Mouse (Mus musculus) hindbrain, embryonic 11.5 days (tissue): ENCODE results near the gene Zpbp. TPM values are rescaled to one million over a fixed set of nuclear protein-coding genes. Genes with fewer than 3 reads are reported as not detected.

ENCODE experiments used
- ATAC-seq: fragments of 200-750 bp; cut with Nextera tagmentation; 2 replicates; pipeline ENCODE4 v1.8.0; 2017; ENCODE audit warnings: mild to moderate bottlenecking, moderate TSS enrichment, moderate library complexity; ENCODE audit not compliant: low FRiP score
- DNase-seq: peaks from one replicate; pipeline ENCODE4 v3.0.0-alpha.2; 2015; ENCODE audit warnings: low spot score
- H3K27ac ChIP-seq: fragments of 300-500 bp; sonication (generic); 2 replicates; pipeline ENCODE4 v1.5.1; 2014; ENCODE audit warnings: mild to moderate bottlenecking, low read depth, low read length
- H3K27me3 ChIP-seq: fragments of 300-500 bp; sonication (generic); 2 replicates; pipeline ENCODE4 v1.6.1; 2014; ENCODE audit warnings: mild to moderate bottlenecking, low read length, moderate library complexity, mixed read lengths; ENCODE audit not compliant: control insufficient read depth, insufficient read depth
- H3K36me3 ChIP-seq: fragments of 300-500 bp; sonication (generic); 2 replicates; pipeline ENCODE4 v1.6.1; 2014; ENCODE audit warnings: mild to moderate bottlenecking, low read length, moderate library complexity, mixed read lengths; ENCODE audit not compliant: control insufficient read depth, insufficient read depth
- H3K4me1 ChIP-seq: fragments of 300-500 bp; sonication (generic); replicated peaks from 2 replicates; pipeline ENCODE4 v1.6.1; 2014; ENCODE audit warnings: low read length, mixed read lengths; ENCODE audit not compliant: control insufficient read depth, insufficient read depth
- H3K4me2 ChIP-seq: fragments of 300-500 bp; sonication (generic); replicated peaks from 2 replicates; pipeline ENCODE4 v1.6.1; 2014; ENCODE audit warnings: mild to moderate bottlenecking, low read depth, low read length
- H3K4me3 ChIP-seq: fragments of 300-500 bp; sonication (generic); 2 replicates; pipeline ENCODE4 v1.5.1; 2014; ENCODE audit warnings: low read depth, low read length
- H3K9ac ChIP-seq: fragments of 300-500 bp; sonication (generic); 2 replicates; pipeline ENCODE4 v1.6.1; 2014; ENCODE audit warnings: low read depth, low read length
- H3K9me3 ChIP-seq: fragments of 300-500 bp; sonication (generic); 2 replicates; pipeline ENCODE4 v1.6.1; 2016; ENCODE audit warnings: low read length; ENCODE audit not compliant: control insufficient read depth
- WGBS: fragments of 180-500 bp; shearing (Covaris S2); extraction: QIAGEN DNeasy Blood & Tissue Kit; methylation state at CpG from one replicate; pipeline ENCODE4 v1.1.7; 2014; 5-methylcytosine and 5-hydroxymethylcytosine counted together
- polyA plus RNA-seq: library from polyadenylated mRNA; unstranded; fragments of >200 nt; fragmentation: Nextera tagmentation; extraction: Ambion mirVana; gene quantifications from 2 replicates; pipeline ENCODE4 v1.2.1, GENCODE M21; 2014

Zpbp gene
- polyA plus RNA-seq, result 0.47 and 0.73 TPM in 2 replicates

GRCm38 (mm10) chr11:11461635-11462560 lies at the start of gene Zpbp, which contains the start of gene Spata48:
Gene Zpbp (minus strand): TSS chr11:11462408.
Gene Spata48 (plus strand): TSS chr11:11462094.
- peak within 1 kb of the TSS; percentile 50 for H3K4me3 ChIP-seq
- no peaks in the 10 kb centered on the region for H3K36me3 ChIP-seq
- peak within 1 kb of the TSS; percentile 66 for H3K9ac ChIP-seq
- ATAC-seq (peak; percentile 98), DNase-seq (peak; percentile 94)
- peak within 1 kb of the TSS; percentile 68 for H3K4me2 ChIP-seq
- no peaks in the 10 kb centered on the region for H3K4me1 ChIP-seq
- 4% methylated on average over 65 of the region's 66 CpGs for WGBS
- H3K27me3 ChIP-seq, result no peaks in the 10 kb centered on the region
- peak within 1 kb of the TSS; percentile 31; the same call in 1 of the 2 replicates for H3K27ac ChIP-seq
- H3K9me3 ChIP-seq, result no peaks in the 10 kb centered on the region

DNA sequence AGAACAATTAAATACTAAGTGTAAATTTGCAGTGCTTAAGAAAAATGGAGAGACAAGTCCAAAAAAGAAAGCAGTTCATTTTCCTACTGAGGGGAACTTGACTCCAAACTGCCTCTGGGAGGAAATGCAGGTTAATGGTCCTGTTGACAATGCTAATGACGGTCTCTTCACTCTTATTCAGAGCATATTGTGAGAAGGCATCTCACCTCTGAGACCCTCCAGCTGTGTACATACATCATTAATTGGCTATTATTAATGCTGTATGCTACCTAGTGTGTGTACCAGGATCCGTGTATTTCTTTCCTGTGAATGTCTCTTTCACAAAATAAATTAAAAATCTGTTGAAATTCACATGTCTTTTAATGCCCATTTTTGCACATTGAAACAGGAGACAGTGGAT lies 47.2 kb upstream of the Zpbp start:
- Histone ChIP-seq H3K9me3 (no peaks in the 10 kb centered on the region), H3K4me2 (no peak overlapping the region), H3K9ac (no peak overlapping the region), H3K4me1 (no peaks in the 10 kb centered on the region), H3K27ac (no peak overlapping the region), H3K4me3 (no peak overlapping the region), H3K36me3 (no peaks in the 10 kb centered on the region), H3K27me3 (no peaks in the 10 kb centered on the region)
- 71% methylated on average over 2 of the region's 2 CpGs for WGBS
- ATAC-seq, result no peak
- DNase-seq, result no peak

DNA sequence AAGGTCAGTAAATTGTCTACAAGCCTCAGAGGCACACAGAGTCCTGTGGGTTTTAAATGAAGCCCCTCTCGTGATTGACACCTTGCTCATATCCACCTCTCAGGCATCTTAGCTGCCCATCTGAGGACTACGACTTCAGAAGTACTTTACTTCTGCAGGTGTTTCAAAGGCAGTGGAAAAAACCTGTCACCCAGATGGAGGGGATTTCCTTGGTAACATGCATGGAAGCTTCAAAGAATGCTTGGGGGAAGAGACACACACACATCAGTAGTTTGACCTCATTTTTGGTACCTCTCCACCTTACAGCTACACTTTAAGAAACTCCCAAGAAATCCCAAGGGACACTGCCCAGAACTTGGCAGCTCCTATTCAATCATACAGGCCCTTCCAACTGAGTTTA lies 44.0 kb upstream of the Zpbp start:
- Histone ChIP-seq H3K9me3 (no peaks in the 10 kb centered on the region), H3K27me3 (no peaks in the 10 kb centered on the region), H3K27ac (no peak overlapping the region), H3K4me1 (no peaks in the 10 kb centered on the region), H3K36me3 (no peaks in the 10 kb centered on the region), H3K9ac (no peak overlapping the region), H3K4me2 (no peak overlapping the region), H3K4me3 (no peak overlapping the region)
- ATAC-seq, result no peak
- no peak for DNase-seq
- 75% methylated on average over 2 of the region's 2 CpGs for WGBS

DNA sequence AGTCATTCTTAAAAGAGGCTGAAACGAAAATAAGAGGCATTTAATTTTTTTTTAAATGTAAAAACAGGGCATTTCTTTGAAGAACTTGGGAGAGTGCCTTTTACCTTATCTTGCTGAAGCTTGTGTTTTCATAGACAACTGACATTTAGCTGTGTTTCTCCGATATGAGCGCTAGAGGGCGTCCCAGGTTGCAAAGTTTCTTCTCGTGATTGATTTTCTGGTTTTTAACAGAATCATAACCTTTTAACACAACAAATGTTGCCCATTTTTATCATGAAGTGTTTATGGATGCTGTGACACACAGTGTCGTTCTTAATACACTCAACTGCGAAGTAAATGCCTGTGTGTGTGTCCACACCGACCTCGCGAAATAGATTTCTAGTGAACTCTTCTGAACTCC lies 37.7 kb upstream of the Zpbp start:
- Histone ChIP-seq H3K27me3 (no peaks in the 10 kb centered on the region), H3K9me3 (no peaks in the 10 kb centered on the region), H3K4me3 (no peak overlapping the region), H3K36me3 (no peaks in the 10 kb centered on the region), H3K27ac (no peak overlapping the region), H3K9ac (no peak overlapping the region), H3K4me2 (no peak overlapping the region), H3K4me1 (no peaks in the 10 kb centered on the region)
- WGBS, result 17% methylated on average over 10 of the region's 10 CpGs
- DNase-seq (peak; percentile 63), ATAC-seq (no peak)

DNA sequence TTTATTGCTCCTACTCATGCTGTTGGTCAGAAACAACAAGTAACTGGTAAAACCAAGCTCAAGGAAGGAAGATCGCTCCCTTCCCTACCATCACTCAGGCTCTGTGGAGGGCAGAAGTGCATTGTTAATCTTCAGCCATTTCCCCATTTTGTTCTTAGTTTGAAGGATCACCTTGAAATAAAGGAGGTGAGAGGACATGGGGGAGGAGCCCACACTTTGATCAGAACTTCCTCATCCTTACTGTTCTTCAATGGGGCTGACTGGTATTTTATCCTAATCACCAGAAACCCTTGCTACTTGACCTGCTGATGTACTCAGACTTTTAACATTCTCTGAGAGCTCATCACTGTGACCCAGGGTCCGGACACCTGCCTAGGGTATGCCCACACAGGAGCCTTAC lies 33.5 kb upstream of the Zpbp start:
- Histone ChIP-seq H3K4me1 (no peaks in the 10 kb centered on the region), H3K27me3 (no peaks in the 10 kb centered on the region), H3K9ac (no peak overlapping the region), H3K4me2 (no peak overlapping the region), H3K36me3 (no peaks in the 10 kb centered on the region), H3K4me3 (no peak overlapping the region), H3K27ac (no peak overlapping the region), H3K9me3 (no peaks in the 10 kb centered on the region)
- DNase-seq (no peak), ATAC-seq (no peak)
- 98% methylated on average over 2 of the region's 2 CpGs for WGBS

- no peak overlapping the region for H3K4me2 ChIP-seq
- DNase-seq (no peak), ATAC-seq (no peak)
- H3K9me3 ChIP-seq, result no peaks in the 10 kb centered on the region
- H3K4me1 ChIP-seq, result no peaks in the 10 kb centered on the region
- no peak overlapping the region for H3K27ac ChIP-seq
- H3K36me3 ChIP-seq, result no peaks in the 10 kb centered on the region
- no peak overlapping the region for H3K4me3 ChIP-seq
- 69% methylated on average over 5 of the region's 5 CpGs for WGBS
- H3K27me3 ChIP-seq, result no peaks in the 10 kb centered on the region
- H3K9ac ChIP-seq, result no peak overlapping the region
Observed at GRCm38 (mm10) chr11:11492044-11492443, 29.8 kb upstream of the Zpbp start.

- Histone ChIP-seq H3K4me1 (no peaks in the 10 kb centered on the region), H3K27ac (no peak overlapping the region), H3K9me3 (no peaks in the 10 kb centered on the region), H3K36me3 (no peaks in the 10 kb centered on the region), H3K9ac (no peak overlapping the region), H3K4me2 (no peak overlapping the region), H3K27me3 (no peaks in the 10 kb centered on the region), H3K4me3 (no peak overlapping the region)
- ATAC-seq (no peak), DNase-seq (no peak)
- WGBS, result 63% methylated on average over 8 of the region's 8 CpGs
Observed at GRCm38 (mm10) chr11:11484378-11484777, 22.2 kb upstream of the Zpbp start.

DNA sequence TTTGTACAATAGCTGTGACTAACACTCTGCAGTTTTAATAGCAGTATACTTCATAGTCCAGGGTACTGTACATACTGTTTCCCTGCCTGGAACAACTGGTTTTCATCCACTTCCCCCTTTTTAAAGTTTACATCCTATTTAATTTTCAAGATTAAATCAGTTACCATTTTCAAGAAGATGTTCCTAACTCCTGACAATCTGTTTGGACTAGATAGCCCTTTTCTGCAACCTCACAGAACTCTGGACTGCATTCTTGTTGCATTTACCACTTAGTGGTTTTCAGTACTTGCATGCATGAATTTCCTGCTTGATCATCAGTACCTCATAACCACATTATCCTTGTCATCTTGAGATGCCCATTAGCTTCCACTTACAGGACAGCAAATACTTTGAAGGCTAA lies 6.7 kb upstream of the Zpbp start:
- Histone ChIP-seq H3K9ac (no peak overlapping the region), H3K9me3 (no peaks in the 10 kb centered on the region), H3K4me1 (no peaks in the 10 kb centered on the region), H3K27me3 (no peaks in the 10 kb centered on the region), H3K4me3 (no peak overlapping the region), H3K4me2 (no peak overlapping the region), H3K36me3 (no peaks in the 10 kb centered on the region), H3K27ac (no peak overlapping the region)
- no peak for ATAC-seq
- DNase-seq, result no peak

DNA sequence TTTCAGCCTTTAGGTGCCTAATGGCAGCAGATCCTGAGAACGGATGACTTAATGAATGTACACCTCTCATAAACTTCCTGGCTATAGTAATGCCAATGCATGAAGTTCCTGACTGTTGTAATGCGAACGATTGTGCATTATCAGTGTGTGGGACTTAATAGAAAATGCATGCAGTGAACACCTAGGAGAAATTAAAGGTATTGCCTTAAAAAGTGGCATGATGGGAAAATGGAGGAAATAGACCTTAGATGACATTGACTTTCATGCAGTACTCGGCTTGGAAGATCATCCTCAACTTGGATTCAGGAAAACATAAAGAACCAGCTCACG lies 318 bp upstream of the Zpbp start:
- Histone ChIP-seq H3K27me3 (no peaks in the 10 kb centered on the region), H3K4me3 (peak overlapping the region; percentile 50), H3K9me3 (no peaks in the 10 kb centered on the region), H3K36me3 (no peaks in the 10 kb centered on the region), H3K9ac (peak overlapping the region; percentile 66), H3K27ac (0 out of 2 replicates have a peak overlapping the region, but pooled peaks have one; percentile 31), H3K4me2 (peak overlapping the region; percentile 68), H3K4me1 (no peaks in the 10 kb centered on the region)
- ATAC-seq (no peak; the same call in 1 of the 2 replicates), DNase-seq (no peak)
- 84% methylated on average over 5 of the region's 5 CpGs for WGBS
